Mouse (Mus musculus): ENCODE data around the gene Prkcb. TPM values are rescaled to one million over a fixed set of nuclear protein-coding genes. Genes with fewer than 3 reads are reported as not detected.
A peak's percentile ranks its signal among the peaks of the same experiment; 100 is the strongest.

Prkcb gene
- polyA plus RNA-seq, 1 experiment from 2014 or later = 3.3 TPM

GRCm38 (mm10) chr7:122290771-122291170 is 2.2 kb downstream of the Prkcb start:
- H3K9ac ChIP-seq = no peak overlapping the region
- no peak overlapping the region for H3K4me2 ChIP-seq
- H3K27ac ChIP-seq = no peak overlapping the region
- WGBS = 73% methylated on average over 3 of the region's 3 CpGs
- H3K27me3 ChIP-seq = peaks cover 42% of the 10 kb centered on the region
- peak overlapping the region; percentile 60; the same call in 1 of the 2 replicates for H3K4me3 ChIP-seq
- ATAC-seq (replicated peaks; ENCODE audit: insufficient number of reproducible peaks, insufficient read depth, low FRiP score, low read depth) = no peak
- peaks cover 17% of the 10 kb centered on the region for H3K4me1 ChIP-seq (replicated peaks)
- no peaks in the 10 kb centered on the region for H3K36me3 ChIP-seq
- no peaks in the 10 kb centered on the region for H3K9me3 ChIP-seq (replicated peaks)

GRCm38 (mm10) chr7:122292151-122292550 is 3.6 kb downstream of the Prkcb start:
- no peak overlapping the region for H3K9ac ChIP-seq
- peaks cover 17% of the 10 kb centered on the region for H3K4me1 ChIP-seq (replicated peaks)
- no peaks in the 10 kb centered on the region for H3K36me3 ChIP-seq
- no peaks in the 10 kb centered on the region for H3K9me3 ChIP-seq (replicated peaks)
- no peak overlapping the region for H3K4me3 ChIP-seq
- no peak overlapping the region for H3K27ac ChIP-seq
- no peak overlapping the region for H3K4me2 ChIP-seq
- ATAC-seq (replicated peaks; ENCODE audit: insufficient number of reproducible peaks, insufficient read depth, low FRiP score, low read depth) = no peak
- WGBS = 53% methylated on average over 7 of the region's 7 CpGs
- peaks cover 41% of the 10 kb centered on the region for H3K27me3 ChIP-seq

GRCm38 (mm10) chr7:122294111-122294510 is 5.6 kb downstream of the Prkcb start:
- 69% methylated on average over 7 of the region's 7 CpGs for WGBS
- Histone ChIP-seq H3K27me3 (peaks cover 21% of the 10 kb centered on the region), H3K9me3 (replicated peaks) (no peaks in the 10 kb centered on the region), H3K4me3 (no peak overlapping the region), H3K9ac (no peak overlapping the region), H3K4me1 (replicated peaks) (peaks cover 9% of the 10 kb centered on the region), H3K4me2 (no peak overlapping the region), H3K36me3 (no peaks in the 10 kb centered on the region), H3K27ac (no peak overlapping the region)
- no peak for ATAC-seq (replicated peaks; ENCODE audit: insufficient number of reproducible peaks, insufficient read depth, low FRiP score, low read depth)

GRCm38 (mm10) chr7:122295363-122295762 is 6.8 kb downstream of the Prkcb start:
- Histone ChIP-seq H3K36me3 (no peaks in the 10 kb centered on the region), H3K27ac (no peak overlapping the region), H3K4me3 (no peak overlapping the region), H3K9me3 (replicated peaks) (no peaks in the 10 kb centered on the region), H3K4me2 (no peak overlapping the region), H3K9ac (no peak overlapping the region), H3K27me3 (peaks cover 8% of the 10 kb centered on the region), H3K4me1 (replicated peaks) (no peaks in the 10 kb centered on the region)
- ATAC-seq (replicated peaks; ENCODE audit: insufficient number of reproducible peaks, insufficient read depth, low FRiP score, low read depth) = no peak; the same call in 1 of the 2 replicates
- 42% methylated on average over 4 of the region's 4 CpGs for WGBS

GRCm38 (mm10) chr7:122296331-122296730 is 7.8 kb downstream of the Prkcb start:
- Histone ChIP-seq H3K36me3 (no peaks in the 10 kb centered on the region), H3K9ac (no peak overlapping the region), H3K4me1 (replicated peaks) (no peaks in the 10 kb centered on the region), H3K27ac (no peak overlapping the region), H3K27me3 (no peaks in the 10 kb centered on the region), H3K9me3 (replicated peaks) (no peaks in the 10 kb centered on the region), H3K4me3 (no peak overlapping the region), H3K4me2 (no peak overlapping the region)
- no peak for ATAC-seq (replicated peaks; ENCODE audit: insufficient number of reproducible peaks, insufficient read depth, low FRiP score, low read depth)
- 38% methylated on average over 1 of the region's 1 CpGs for WGBS

- WGBS = 86% methylated on average over 3 of the region's 3 CpGs
Measured at GRCm38 (mm10) chr7:122296805-122297204, 8.3 kb downstream of the Prkcb start.

GRCm38 (mm10) chr7:122297627-122298026 is 9.1 kb downstream of the Prkcb start:
- ATAC-seq (replicated peaks; ENCODE audit: insufficient number of reproducible peaks, insufficient read depth, low FRiP score, low read depth) = no peak
- WGBS = 64% methylated on average over 3 of the region's 3 CpGs
- Histone ChIP-seq H3K36me3 (no peaks in the 10 kb centered on the region), H3K9ac (no peak overlapping the region), H3K27me3 (no peaks in the 10 kb centered on the region), H3K4me2 (no peak overlapping the region), H3K4me3 (no peak overlapping the region), H3K9me3 (replicated peaks) (no peaks in the 10 kb centered on the region), H3K27ac (no peak overlapping the region), H3K4me1 (replicated peaks) (no peaks in the 10 kb centered on the region)

More at GRCm38 (mm10) chr7:122296805-122297204, 8.3 kb downstream of the Prkcb start:
- Histone ChIP-seq H3K9ac (no peak overlapping the region), H3K27me3 (no peaks in the 10 kb centered on the region), H3K4me1 (replicated peaks) (no peaks in the 10 kb centered on the region), H3K9me3 (replicated peaks) (no peaks in the 10 kb centered on the region), H3K27ac (no peak overlapping the region), H3K4me3 (no peak overlapping the region), H3K4me2 (no peak overlapping the region), H3K36me3 (no peaks in the 10 kb centered on the region)
- no peak for ATAC-seq (replicated peaks; ENCODE audit: insufficient number of reproducible peaks, insufficient read depth, low FRiP score, low read depth)

GRCm38 (mm10) chr7:122298715-122299114 is 10.2 kb downstream of the Prkcb start:
- Histone ChIP-seq H3K27me3 (no peaks in the 10 kb centered on the region), H3K4me3 (no peak overlapping the region), H3K27ac (no peak overlapping the region), H3K9me3 (replicated peaks) (no peaks in the 10 kb centered on the region), H3K4me1 (replicated peaks) (no peaks in the 10 kb centered on the region), H3K9ac (no peak overlapping the region), H3K36me3 (no peaks in the 10 kb centered on the region), H3K4me2 (no peak overlapping the region)
- no peak for ATAC-seq (replicated peaks; ENCODE audit: insufficient number of reproducible peaks, insufficient read depth, low FRiP score, low read depth)
- WGBS = 75% methylated on average over 2 of the region's 2 CpGs

- H3K27ac ChIP-seq = no peak overlapping the region
- no peak overlapping the region for H3K9ac ChIP-seq
- H3K27me3 ChIP-seq = no peaks in the 10 kb centered on the region
- H3K4me3 ChIP-seq = no peak overlapping the region
- no peak for ATAC-seq (replicated peaks; ENCODE audit: insufficient number of reproducible peaks, insufficient read depth, low FRiP score, low read depth)
- no peaks in the 10 kb centered on the region for H3K9me3 ChIP-seq (replicated peaks)
- no peaks in the 10 kb centered on the region for H3K36me3 ChIP-seq
- no peak overlapping the region for H3K4me2 ChIP-seq
- H3K4me1 ChIP-seq (replicated peaks) = no peaks in the 10 kb centered on the region
- 70% methylated on average over 4 of the region's 4 CpGs for WGBS
Measured at GRCm38 (mm10) chr7:122300538-122300937, 12.0 kb downstream of the Prkcb start.

- no peaks in the 10 kb centered on the region for H3K9me3 ChIP-seq (replicated peaks)
- H3K4me3 ChIP-seq = no peak overlapping the region
- no peak for ATAC-seq (replicated peaks; ENCODE audit: insufficient number of reproducible peaks, insufficient read depth, low FRiP score, low read depth)
- 84% methylated on average over 6 of the region's 6 CpGs for WGBS
- H3K4me2 ChIP-seq = no peak overlapping the region
- no peaks in the 10 kb centered on the region for H3K4me1 ChIP-seq (replicated peaks)
- H3K9ac ChIP-seq = no peak overlapping the region
- H3K36me3 ChIP-seq = no peaks in the 10 kb centered on the region
- no peaks in the 10 kb centered on the region for H3K27me3 ChIP-seq
- no peak overlapping the region for H3K27ac ChIP-seq
Measured at GRCm38 (mm10) chr7:122302538-122302937, 14.0 kb downstream of the Prkcb start.

GRCm38 (mm10) chr7:122303988-122304387 is 15.4 kb downstream of the Prkcb start:
- Histone ChIP-seq H3K9me3 (replicated peaks) (no peaks in the 10 kb centered on the region), H3K27ac (no peak overlapping the region), H3K4me3 (no peak overlapping the region), H3K4me1 (replicated peaks) (no peaks in the 10 kb centered on the region), H3K4me2 (no peak overlapping the region), H3K27me3 (no peaks in the 10 kb centered on the region), H3K9ac (no peak overlapping the region), H3K36me3 (no peaks in the 10 kb centered on the region)
- 65% methylated on average over 3 of the region's 3 CpGs for WGBS
- no peak for ATAC-seq (replicated peaks; ENCODE audit: insufficient number of reproducible peaks, insufficient read depth, low FRiP score, low read depth)

- Histone ChIP-seq H3K27me3 (no peaks in the 10 kb centered on the region), H3K9ac (no peak overlapping the region), H3K4me1 (replicated peaks) (no peaks in the 10 kb centered on the region), H3K36me3 (no peaks in the 10 kb centered on the region), H3K27ac (no peak overlapping the region), H3K9me3 (replicated peaks) (no peaks in the 10 kb centered on the region), H3K4me2 (no peak overlapping the region), H3K4me3 (no peak overlapping the region)
- WGBS = 83% methylated on average over 2 of the region's 2 CpGs
- no peak for ATAC-seq (replicated peaks; ENCODE audit: insufficient number of reproducible peaks, insufficient read depth, low FRiP score, low read depth)
Measured at GRCm38 (mm10) chr7:122304521-122304920, 16.0 kb downstream of the Prkcb start.
